Mouse (Mus musculus) embryonic fibroblast, embryonic 13.5 days (primary cell): ENCODE measurements around the gene Fto. TPM values are rescaled to one million over a fixed set of nuclear protein-coding genes. Genes with fewer than 3 reads are reported as not detected.

Source experiments
- H3K27ac ChIP-seq: 2 replicates; pipeline ENCODE4 v1.5.1; 2012; ENCODE audit warnings: low read length, control low read depth, inconsistent platforms; ENCODE audit not compliant: insufficient read depth
- H3K4me1 ChIP-seq: 2 replicates; pipeline ENCODE4 v1.6.1; 2011; ENCODE audit warnings: low read length; ENCODE audit not compliant: control insufficient read depth, insufficient read depth
- H3K4me3 ChIP-seq: 2 replicates; pipeline ENCODE4 v1.5.1; 2011; ENCODE audit warnings: mild to moderate bottlenecking, control low read depth, low read length; ENCODE audit not compliant: insufficient read depth
- CTCF ChIP-seq: IDR thresholded peaks from 2 replicates; pipeline ENCODE4 v1.5.1; 2011; ENCODE audit warnings: mild to moderate bottlenecking, control low read depth, low read length, moderate library complexity, borderline replicate concordance; ENCODE audit not compliant: insufficient read depth
- POLR2A ChIP-seq: IDR thresholded peaks from 2 replicates; pipeline ENCODE4 v1.6.1; 2011; ENCODE audit warnings: low read depth, mild to moderate bottlenecking, control low read depth, low read length, moderate library complexity
- polyA plus RNA-seq: library from polyadenylated mRNA; stranded (reverse); fragments of >200 nt; gene quantifications from 2 replicates; pipeline ENCODE4 v1.2.4, GENCODE M21; 2011; ENCODE audit warnings: low read depth; ENCODE audit not compliant: missing spikeins, insufficient read length

The Fto gene
- polyA plus RNA-seq, 1 experiment, result 71.5 TPM

- H3K4me1 ChIP-seq, result peaks cover 6% of the 10 kb centered on the region; the same call in 1 of the 2 replicates
- no peak overlapping the region for H3K4me3 ChIP-seq
- TF ChIP-seq POLR2A, result no peak
- TF ChIP-seq CTCF, result no peak
Observed at GRCm38 (mm10) chr8:91546599-91546998, 233.3 kb downstream of the Fto start.

GRCm38 (mm10) chr8:91550131-91550530, 236.8 kb downstream of the Fto start:
- Histone ChIP-seq H3K4me1 (peaks cover 6% of the 10 kb centered on the region; the same call in 1 of the 2 replicates), H3K27ac (no peak overlapping the region), H3K4me3 (no peak overlapping the region)
- no peak for TF ChIP-seq POLR2A
- TF ChIP-seq CTCF, result no peak

More at GRCm38 (mm10) chr8:91546599-91546998, 233.3 kb downstream of the Fto start:
- H3K27ac ChIP-seq, result no peak overlapping the region

- H3K4me3 ChIP-seq, result no peak overlapping the region
- TF ChIP-seq CTCF (no peak), POLR2A (no peak)
- no peaks in the 10 kb centered on the region for H3K4me1 ChIP-seq
- H3K27ac ChIP-seq, result no peak overlapping the region
Observed at GRCm38 (mm10) chr8:91551166-91551765, 237.9 kb downstream of the Fto start.

- TF ChIP-seq CTCF (no peak), POLR2A (no peak)
- no peak overlapping the region for H3K27ac ChIP-seq
- H3K4me3 ChIP-seq, result no peak overlapping the region
- no peaks in the 10 kb centered on the region for H3K4me1 ChIP-seq
Observed at GRCm38 (mm10) chr8:91551775-91552538, 238.6 kb downstream of the Fto start.

GRCm38 (mm10) chr8:91552635-91553034, 239.3 kb downstream of the Fto start:
- Histone ChIP-seq H3K4me3 (no peak overlapping the region), H3K27ac (no peak overlapping the region), H3K4me1 (no peaks in the 10 kb centered on the region)
- TF ChIP-seq POLR2A, result no peak
- TF ChIP-seq CTCF, result no peak

GRCm38 (mm10) chr8:91553387-91553786, 240.1 kb downstream of the Fto start:
- Histone ChIP-seq H3K27ac (no peak overlapping the region), H3K4me1 (no peaks in the 10 kb centered on the region), H3K4me3 (no peak overlapping the region)
- TF ChIP-seq CTCF (no peak), POLR2A (no peak)

GRCm38 (mm10) chr8:91557041-91557587, 243.8 kb downstream of the Fto start:
- Histone ChIP-seq H3K27ac (no peak overlapping the region), H3K4me3 (no peak overlapping the region), H3K4me1 (no peaks in the 10 kb centered on the region)
- TF ChIP-seq POLR2A (no peak), CTCF (no peak)

GRCm38 (mm10) chr8:91558408-91558807, 245.1 kb downstream of the Fto start:
- TF ChIP-seq CTCF, result no peak
- no peak for TF ChIP-seq POLR2A
- Histone ChIP-seq H3K27ac (no peak overlapping the region), H3K4me1 (no peaks in the 10 kb centered on the region), H3K4me3 (no peak overlapping the region)

- H3K4me1 ChIP-seq, result no peaks in the 10 kb centered on the region
- TF ChIP-seq CTCF (no peak), POLR2A (no peak)
- no peak overlapping the region for H3K4me3 ChIP-seq
- H3K27ac ChIP-seq, result no peak overlapping the region
Observed at GRCm38 (mm10) chr8:91560017-91560591, 246.8 kb downstream of the Fto start.
